Mouse (Mus musculus) ES-Bruce4 (cell line): ENCODE results near the gene Specc1l.

Experiments
- CTCF ChIP-seq: IDR thresholded peaks from one replicate; pipeline ENCODE4 v1.8.1; 2011; ENCODE audit warnings: low read depth, low read length
- POLR2A ChIP-seq: IDR thresholded peaks from one replicate; pipeline ENCODE4 v1.8.1; 2011; ENCODE audit warnings: low read length; ENCODE audit not compliant: insufficient read depth

DNA sequence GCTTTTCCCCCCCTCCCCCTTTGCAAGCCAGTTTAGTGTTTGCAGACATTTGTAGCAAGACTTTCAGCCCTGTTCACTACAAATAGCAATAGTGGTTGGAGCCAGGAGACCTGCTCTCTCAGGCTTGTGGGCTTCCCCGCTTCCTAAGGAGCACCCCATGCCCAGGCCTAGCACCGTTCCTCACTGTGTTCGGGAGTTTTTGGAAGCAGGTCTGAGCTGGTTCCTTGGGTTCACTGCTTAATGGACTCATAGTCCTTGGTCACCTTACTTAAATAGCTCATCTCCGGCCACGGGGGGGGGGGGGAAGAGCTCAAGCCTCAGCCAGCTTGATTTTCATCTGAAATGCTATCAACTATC is 92.2 kb downstream of the Specc1l start:
- TF ChIP-seq POLR2A (no peak), CTCF (no peak)
